Mouse (Mus musculus) adrenal gland, postnatal 25 days (tissue): Measurements from ENCODE around the gene Oasl2. TPM values are rescaled to one million over a fixed set of nuclear protein-coding genes. Genes with fewer than 3 reads are reported as not detected.
"Not testable (repeated sequence)": the region's sequence is repeated elsewhere in the genome, so short reads cannot be mapped to it uniquely, and the experiment has no call there.

ENCODE experiments used
- DNase-seq: peaks from one replicate; pipeline ENCODE4 v3.0.0; 2021; ENCODE audit warnings: mixed read lengths
- total RNA-seq: library from RNA; stranded (reverse); gene quantifications from 2 replicates; pipeline ENCODE4 v1.2.3, GENCODE M21; 2021

Gene Oasl2
- total RNA-seq, 1 experiment from 2014 or later = 18.9 TPM

GRCm38 (mm10) chr5:114915854-114916253, 19.1 kb downstream of the Oasl2 start:
- no peak for DNase-seq

- DNase-seq = no peak
These were observed 20.0 kb downstream of the Oasl2 start for GRCm38 (mm10) chr5:114916777-114917176.

- DNase-seq = not testable (repeated sequence)
These were observed 20.6 kb downstream of the Oasl2 start for GRCm38 (mm10) chr5:114917357-114917756.

DNA sequence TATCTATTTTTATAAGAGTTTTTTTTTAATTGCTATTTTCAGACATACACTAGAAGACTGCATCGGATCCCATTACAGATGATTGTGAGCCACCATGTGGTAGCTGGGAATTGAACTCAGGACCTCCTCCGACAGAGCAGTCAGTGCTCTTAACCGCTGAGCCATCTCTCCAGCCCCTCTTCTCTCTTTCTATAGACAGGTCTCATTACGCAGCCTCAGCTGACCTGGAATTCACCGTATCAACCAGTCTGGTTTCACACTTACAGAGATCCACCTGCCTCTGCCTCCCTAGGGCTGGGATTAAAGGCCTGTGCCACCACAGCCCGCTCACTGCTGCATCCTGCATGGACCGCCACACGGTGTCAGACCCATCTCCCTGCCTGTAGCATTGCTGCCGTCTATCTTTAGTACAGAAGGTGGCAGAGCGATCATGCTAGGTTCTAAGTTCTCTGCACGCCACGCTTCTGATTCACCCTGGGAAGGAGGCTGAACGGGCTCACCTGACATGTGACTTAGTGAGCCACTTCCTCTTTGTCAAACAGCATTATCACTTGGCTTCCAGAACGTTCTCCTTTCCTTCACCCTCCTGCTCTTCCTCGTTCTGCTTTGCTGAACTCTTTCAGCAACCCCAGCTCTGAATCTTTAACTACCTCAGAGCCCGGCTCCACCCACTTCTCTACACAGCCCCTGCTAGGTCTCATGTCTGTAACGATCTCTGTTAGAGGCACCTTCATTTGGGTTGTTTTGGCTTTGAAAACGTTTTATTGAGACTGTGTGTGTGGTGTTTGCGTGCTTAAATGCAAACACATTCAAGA, 25.0 kb downstream of the Oasl2 start:
- DNase-seq = no peak

- no peak for DNase-seq
These were observed 25.6 kb downstream of the Oasl2 start for GRCm38 (mm10) chr5:114922366-114922731.

DNA sequence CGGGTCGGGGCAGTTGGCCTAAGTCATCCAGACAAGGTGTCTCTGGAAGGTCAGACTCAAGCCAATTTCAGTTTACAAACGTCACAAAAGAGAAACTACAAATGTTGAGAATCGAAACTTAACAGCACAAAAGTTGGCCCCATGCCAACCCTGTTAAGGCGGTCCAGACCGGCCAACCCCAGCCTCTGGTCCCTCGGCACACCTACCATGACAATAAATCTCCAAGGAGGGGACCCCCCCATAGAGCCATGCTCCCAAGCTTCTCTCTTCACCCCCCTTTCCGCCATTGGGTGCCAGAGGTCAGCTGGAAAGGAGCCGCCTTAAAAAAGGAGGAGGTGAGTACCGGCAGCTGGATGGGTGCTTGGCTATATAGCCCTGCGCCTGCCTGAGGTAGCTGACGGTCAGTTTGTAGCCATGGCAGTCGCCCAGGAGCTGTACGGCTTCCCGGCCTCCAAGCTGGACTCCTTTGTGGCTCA, 26.3 kb downstream of the Oasl2 start, which contains the start of gene Oasl1:
Gene Oasl1, plus strand, starts transcription at position 243 of the 476 bp plus-strand sequence.
- DNase-seq = peak; percentile 43

DNA sequence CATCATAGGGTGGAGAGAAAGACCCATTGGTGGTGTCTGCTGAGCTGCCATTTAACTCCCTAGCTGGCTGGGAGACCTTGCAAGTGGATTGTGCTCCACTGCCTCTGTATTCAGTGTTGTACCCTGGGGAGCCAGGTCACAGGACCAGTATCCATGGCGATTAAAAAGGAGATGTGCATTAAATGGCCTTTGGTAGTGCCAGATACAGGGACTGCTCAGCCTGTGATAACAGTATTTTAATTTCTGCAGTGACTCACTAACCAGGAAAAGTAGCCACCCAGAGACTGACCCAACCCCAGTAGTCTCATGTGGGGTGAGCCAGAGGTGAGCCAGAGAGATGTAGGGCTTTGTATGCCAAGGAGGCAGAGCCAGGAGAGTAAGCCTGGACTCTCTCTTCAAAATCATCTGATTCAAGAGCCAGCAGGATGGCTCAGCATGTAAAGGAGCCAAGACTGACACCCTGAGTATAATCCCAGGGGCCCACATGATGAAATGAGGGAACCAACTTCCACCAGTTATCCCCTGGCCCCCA, 29.5 kb downstream of the Oasl2 start:
- no peak for DNase-seq

GRCm38 (mm10) chr5:114926753-114927152, 30.0 kb downstream of the Oasl2 start:
- DNase-seq = no peak

DNA sequence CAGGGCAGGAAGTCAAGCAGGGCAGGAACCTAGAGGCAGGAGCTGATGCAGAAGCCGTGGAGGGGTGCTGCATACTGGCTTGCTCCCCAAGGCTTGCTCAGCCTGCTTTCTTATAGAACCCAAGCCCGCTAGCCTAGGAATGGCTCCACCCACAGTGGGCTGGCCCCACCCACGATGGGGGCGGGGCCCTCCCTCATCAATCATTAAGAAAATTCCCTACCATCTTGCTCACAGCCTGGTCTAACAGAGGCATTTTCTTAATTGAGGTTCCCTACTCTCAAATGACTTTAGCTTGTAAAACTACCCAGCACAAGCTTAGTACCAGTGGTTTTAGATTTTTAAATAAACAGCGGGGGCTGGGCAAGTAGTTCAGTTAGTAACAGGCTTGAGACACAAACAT, 34.9 kb downstream of the Oasl2 start:
- DNase-seq = no peak

GRCm38 (mm10) chr5:114933206-114933605, 36.5 kb downstream of the Oasl2 start:
- DNase-seq = no peak

DNA sequence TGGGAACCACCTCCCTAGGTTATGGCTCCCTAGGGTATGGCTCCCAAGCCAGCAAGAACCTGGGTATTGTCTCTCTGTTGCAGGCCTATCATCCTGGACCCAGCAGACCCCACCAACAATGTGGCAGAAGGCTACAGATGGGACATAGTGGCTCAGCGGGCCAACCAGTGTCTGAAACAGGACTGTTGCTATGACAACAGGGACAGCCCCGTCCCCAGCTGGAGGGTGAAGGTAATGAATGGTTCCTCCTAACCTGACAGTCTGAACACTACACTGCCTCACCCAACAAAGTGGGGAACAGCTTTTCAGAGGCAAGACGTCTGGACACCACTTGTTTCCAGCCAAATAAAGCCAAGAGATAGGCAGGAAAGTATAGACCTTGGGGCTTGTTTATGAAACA, 39.1 kb downstream of the Oasl2 start:
- no peak for DNase-seq

GRCm38 (mm10) chr5:114941138-114941537, 44.4 kb downstream of the Oasl2 start:
- not testable (repeated sequence) for DNase-seq

DNA sequence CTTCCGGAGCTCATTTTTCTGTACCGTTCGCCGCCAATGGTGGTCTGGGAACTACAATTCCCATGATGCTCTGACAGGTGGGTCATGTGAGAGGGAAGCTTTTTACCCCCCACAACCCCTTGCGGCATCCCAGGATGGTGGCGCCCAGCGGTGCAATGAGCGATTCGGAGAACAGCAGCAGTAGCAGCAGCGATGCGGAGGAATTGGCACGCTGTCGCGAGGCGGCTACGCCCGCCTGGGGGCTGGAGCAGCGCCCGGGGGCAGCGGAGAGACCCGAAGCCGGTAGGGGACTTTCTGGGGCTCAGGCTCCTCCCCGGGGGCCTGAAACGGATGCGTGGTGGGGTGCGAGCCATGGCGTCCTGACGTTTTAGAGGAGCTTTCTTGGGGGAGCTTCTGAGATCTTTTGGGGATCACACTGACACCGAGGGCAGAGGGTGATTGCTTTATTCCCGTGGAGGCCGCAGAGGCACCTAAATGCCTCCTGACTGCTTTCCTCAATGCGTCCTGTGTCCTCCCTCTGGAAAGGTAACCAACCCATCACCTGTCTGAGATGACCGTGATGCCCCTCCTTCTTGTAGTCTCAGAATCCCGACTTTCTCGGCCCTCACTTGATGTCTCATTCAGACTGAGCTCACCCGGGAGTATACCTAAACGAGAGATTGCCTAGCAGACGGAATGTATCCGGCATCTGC, 45.5 kb downstream of the Oasl2 start, which contains the start of gene 2210016L21Rik:
Gene 2210016L21Rik, plus strand, starts transcription at position 85 of the 692 bp plus-strand sequence.
- DNase-seq = peak; percentile 77

DNA sequence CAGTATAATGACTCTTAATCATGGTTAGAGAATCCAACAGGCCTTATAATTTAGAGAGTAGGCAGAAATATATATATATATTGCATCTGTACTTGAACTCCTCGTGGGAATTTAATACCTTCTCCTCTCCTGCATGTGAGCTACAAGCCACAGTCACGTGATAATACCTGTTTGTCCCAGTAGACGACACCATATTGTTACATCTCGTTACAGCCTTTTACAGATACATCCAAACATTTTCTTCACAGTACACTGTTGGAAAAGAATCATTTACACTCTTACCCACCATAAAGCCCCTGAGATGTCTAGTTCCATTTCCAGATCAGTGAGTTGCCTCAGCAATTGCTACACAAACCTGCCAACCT, 46.0 kb downstream of the Oasl2 start:
- no peak for DNase-seq

DNA sequence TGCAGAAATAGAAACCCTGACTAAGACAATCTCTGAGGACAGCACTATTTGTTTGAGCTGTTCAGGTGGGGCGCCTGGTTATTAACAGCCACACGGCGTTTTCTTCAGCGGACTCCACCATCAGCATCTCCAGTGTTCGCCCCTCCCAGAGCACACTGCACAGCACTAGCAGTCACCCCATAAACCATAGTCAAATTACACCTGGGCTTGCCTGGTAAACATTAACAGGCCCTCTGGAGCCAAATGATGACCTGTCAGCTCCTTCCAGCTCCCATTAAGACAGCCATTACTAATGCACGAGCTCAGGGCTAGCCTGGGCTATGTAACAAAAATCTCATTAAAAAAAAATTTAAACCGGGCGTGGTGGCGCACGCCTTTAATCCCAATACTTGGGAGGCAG, 48.3 kb downstream of the Oasl2 start:
- no peak for DNase-seq

DNA sequence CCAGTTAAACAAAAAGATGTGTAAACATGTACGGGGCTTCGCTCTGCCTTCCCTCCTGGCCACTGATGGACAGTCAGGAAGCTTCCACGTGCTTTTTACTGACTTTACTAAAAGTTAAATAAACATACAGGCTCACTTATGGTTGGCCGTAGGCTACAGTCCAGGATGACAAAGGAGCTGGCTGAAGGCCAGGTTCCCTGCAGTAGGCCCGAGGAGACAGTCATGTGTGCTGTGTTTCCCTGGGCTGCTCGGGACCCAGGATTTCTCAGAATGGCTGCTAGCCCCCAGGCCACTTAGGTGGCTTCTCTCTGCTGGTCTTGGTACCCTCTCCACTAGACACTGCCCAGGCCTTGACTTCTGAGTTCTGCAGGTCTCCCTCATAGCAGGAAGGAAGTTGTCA, 52.2 kb downstream of the Oasl2 start:
- peak; percentile 66 for DNase-seq

DNA sequence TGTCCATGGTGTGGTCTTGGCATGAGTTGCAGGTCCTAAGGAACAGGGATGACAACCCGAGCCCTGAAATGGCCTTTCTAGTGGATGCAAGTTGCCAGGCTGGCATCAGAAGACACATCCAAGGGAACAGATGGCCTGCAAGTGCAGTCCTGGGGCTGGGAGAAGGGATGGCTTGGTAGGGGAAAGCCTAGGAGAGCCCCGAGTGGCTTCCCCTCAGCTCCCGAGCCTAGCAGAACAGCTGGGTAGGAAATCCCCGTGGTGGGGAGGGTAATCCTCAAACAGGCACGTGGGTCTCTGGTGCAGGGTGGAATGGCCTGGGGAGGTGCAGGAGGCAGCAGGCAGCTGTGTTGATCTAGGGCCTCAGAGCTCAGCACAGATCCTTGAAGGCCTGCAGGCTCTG, 52.6 kb downstream of the Oasl2 start:
- DNase-seq = no peak

- no peak for DNase-seq
These were observed 53.1 kb downstream of the Oasl2 start for GRCm38 (mm10) chr5:114949812-114950211.

GRCm38 (mm10) chr5:114950669-114951068, 53.9 kb downstream of the Oasl2 start:
- no peak for DNase-seq

DNA sequence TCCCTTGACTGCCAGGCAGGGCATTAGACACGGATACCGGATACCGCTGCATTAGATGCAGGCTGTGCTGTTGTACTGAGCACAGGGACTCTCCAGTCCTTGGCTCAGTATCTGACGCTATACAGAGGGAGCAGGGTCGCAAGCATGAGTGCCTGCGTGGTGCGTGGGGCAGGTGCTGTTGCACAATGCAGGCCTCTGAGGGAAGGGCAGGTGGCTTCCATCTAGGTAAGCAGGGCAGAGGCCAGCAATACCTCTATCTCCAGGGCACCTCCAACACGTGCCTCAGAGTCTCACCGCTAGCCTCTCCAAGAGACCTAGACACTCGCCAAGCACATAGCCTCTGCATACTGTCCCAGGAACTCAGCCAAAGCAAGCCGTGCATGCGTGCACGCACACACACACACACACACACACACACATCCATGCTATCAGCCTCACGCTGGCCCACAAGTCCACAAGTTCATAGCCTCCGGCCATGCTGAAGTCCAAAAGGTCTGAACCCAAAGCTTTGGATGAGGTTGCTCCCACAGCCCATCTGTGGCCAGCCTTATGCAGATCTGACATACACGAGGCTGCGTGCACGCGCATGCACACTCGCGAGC, 54.6 kb downstream of the Oasl2 start:
- no peak for DNase-seq

GRCm38 (mm10) chr5:114953326-114953725, 56.6 kb downstream of the Oasl2 start:
- DNase-seq = no peak

GRCm38 (mm10) chr5:114958069-114958468, 61.3 kb downstream of the Oasl2 start:
- DNase-seq = no peak
